Mouse (Mus musculus) midbrain, embryonic 10.5 days (tissue): Measurements from ENCODE around the gene Wt1. TPM values are rescaled to one million over a fixed set of nuclear protein-coding genes. Genes with fewer than 3 reads are reported as not detected.

Experiments used
- DNase-seq: peaks from one replicate; pipeline ENCODE4 v3.0.0-alpha.2; 2017; ENCODE audit warnings: low spot score
- H3K27ac ChIP-seq: fragments of 300-500 bp; sonication (generic); replicated peaks from 2 replicates; pipeline ENCODE4 v1.5.1; 2016; ENCODE audit warnings: mild to moderate bottlenecking
- H3K27me3 ChIP-seq: fragments of 300-500 bp; sonication (generic); 2 replicates; pipeline ENCODE4 v1.6.1; 2016; ENCODE audit warnings: low read depth, mild to moderate bottlenecking; ENCODE audit not compliant: poor library complexity, severe bottlenecking
- H3K36me3 ChIP-seq: fragments of 300-500 bp; sonication (generic); 2 replicates; pipeline ENCODE4 v1.6.1; 2016; ENCODE audit warnings: mild to moderate bottlenecking, moderate library complexity
- H3K4me1 ChIP-seq: fragments of 300-500 bp; sonication (generic); 2 replicates; pipeline ENCODE4 v1.6.1; 2016
- H3K4me3 ChIP-seq: fragments of 300-500 bp; sonication (generic); 2 replicates; pipeline ENCODE4 v1.5.1; 2016; ENCODE audit warnings: mild to moderate bottlenecking, moderate library complexity
- H3K9me3 ChIP-seq: fragments of 300-500 bp; sonication (generic); replicated peaks from 2 replicates; pipeline ENCODE4 v1.6.1; 2016; ENCODE audit warnings: mild to moderate bottlenecking
- WGBS: fragments of 180-500 bp; shearing (Covaris S2); methylation state at CpG from one replicate; pipeline ENCODE4 v1.1.7; 2016; 5-methylcytosine and 5-hydroxymethylcytosine counted together
- polyA plus RNA-seq: library from polyadenylated mRNA; unstranded; fragments of >200 nt; fragmentation: Nextera tagmentation; extraction: Ambion mirVana; gene quantifications from 2 replicates; pipeline ENCODE4 v1.2.1, GENCODE M21; 2016

The Wt1 gene
- polyA plus RNA-seq, 1 experiment from 2014 or later = not detected

DNA sequence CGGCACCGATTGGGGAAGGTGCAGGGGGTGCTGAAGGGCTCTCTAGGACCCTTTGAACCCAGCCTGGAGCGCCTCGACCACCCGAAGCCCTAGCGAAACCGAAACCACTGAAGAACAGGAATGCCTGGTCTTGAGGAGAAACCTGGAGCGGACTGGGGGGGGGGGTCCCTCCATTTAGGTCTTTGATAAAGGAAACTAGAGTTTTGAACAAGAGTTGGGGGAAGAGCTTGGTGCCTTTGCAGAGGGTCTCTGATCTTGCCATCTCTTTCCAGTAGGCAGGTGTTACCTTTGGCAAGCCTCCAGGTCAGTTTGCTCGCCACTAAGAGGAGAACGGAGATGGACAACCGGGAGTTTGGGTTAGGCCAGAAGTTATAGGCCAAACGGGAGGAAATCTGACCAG lies 2.2 kb downstream of the Wt1 start:
- H3K27ac ChIP-seq = no peak overlapping the region
- H3K9me3 ChIP-seq = no peaks in the 10 kb centered on the region
- DNase-seq = peak; percentile 50
- no peak overlapping the region for H3K4me3 ChIP-seq
- WGBS = 5% methylated on average over 12 of the region's 12 CpGs
- H3K36me3 ChIP-seq = no peaks in the 10 kb centered on the region
- H3K27me3 ChIP-seq = peaks cover 100% of the 10 kb centered on the region
- peaks cover 30% of the 10 kb centered on the region for H3K4me1 ChIP-seq

GRCm38 (mm10) chr2:105130351-105131060 lies 4.2 kb downstream of the Wt1 start:
- Histone ChIP-seq H3K4me3 (no peak overlapping the region), H3K36me3 (no peaks in the 10 kb centered on the region), H3K4me1 (peaks cover 30% of the 10 kb centered on the region), H3K27me3 (peaks cover 100% of the 10 kb centered on the region), H3K9me3 (no peaks in the 10 kb centered on the region), H3K27ac (no peak overlapping the region)
- peak; percentile 59 for DNase-seq
- WGBS = under 1% methylated on average over 32 of the region's 32 CpGs

DNA sequence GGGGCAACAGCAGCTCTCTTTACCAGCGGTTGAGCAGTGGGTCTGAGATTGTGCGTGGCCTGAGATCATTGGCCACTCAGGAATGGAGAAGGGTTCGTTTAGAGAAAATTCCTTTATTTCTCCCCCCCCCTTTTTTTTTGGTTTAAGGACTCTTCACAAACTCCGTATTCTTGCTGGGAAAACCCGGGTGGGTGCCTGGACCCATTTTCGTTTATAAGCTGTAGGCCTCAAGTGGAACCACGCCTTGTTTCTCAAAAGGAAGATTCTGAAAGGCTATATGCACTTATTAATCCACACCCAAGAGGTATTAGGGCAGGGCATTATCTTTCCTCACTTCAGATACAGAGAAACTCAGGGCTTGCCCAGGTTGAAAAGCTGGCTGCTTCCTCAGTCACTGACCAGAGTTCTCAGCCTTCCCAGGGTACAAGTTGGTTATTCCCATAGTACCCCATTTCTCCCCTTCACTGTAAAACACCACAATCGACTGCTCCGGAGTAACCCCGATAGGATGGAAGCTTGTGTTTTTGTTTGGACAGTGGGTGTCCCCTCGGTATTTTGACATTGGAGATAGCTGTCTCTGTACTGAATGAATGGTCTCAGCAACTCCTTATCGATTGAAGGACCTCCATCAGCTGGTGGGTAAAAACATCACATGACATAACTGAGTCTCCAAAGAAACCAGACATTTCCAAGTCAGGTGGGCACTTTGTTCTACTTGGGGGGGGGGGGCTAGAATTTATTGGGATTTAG lies 4.9 kb downstream of the Wt1 start:
- peaks cover 100% of the 10 kb centered on the region for H3K27me3 ChIP-seq
- DNase-seq = peak; percentile 37

DNA sequence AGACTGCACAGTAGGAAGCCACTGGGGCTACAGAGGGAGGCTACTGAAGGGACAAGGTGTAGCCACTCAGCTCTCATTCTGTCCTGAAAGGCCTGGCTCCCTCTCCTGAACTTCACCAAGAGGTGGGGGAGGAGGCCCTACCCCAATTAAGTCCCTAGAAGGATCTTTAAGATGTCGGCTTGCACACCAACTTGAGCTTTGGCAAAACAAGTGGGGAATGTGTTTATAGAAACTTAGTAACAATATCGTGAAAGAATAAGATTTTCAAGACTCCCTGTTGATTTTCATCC lies 5.4 kb downstream of the Wt1 start:
- Histone ChIP-seq H3K9me3 (no peaks in the 10 kb centered on the region), H3K4me1 (peaks cover 22% of the 10 kb centered on the region), H3K36me3 (no peaks in the 10 kb centered on the region), H3K4me3 (no peak overlapping the region), H3K27me3 (peaks cover 100% of the 10 kb centered on the region), H3K27ac (no peak overlapping the region)
- 3% methylated on average over 2 of the region's 2 CpGs for WGBS
- no peak for DNase-seq

More for the DNA sequence above, 4.9 kb downstream of the Wt1 start:
- Histone ChIP-seq H3K4me3 (no peak overlapping the region), H3K27ac (no peak overlapping the region), H3K4me1 (peaks cover 27% of the 10 kb centered on the region), H3K9me3 (no peaks in the 10 kb centered on the region), H3K36me3 (no peaks in the 10 kb centered on the region)
- 4% methylated on average over 12 of the region's 12 CpGs for WGBS

DNA sequence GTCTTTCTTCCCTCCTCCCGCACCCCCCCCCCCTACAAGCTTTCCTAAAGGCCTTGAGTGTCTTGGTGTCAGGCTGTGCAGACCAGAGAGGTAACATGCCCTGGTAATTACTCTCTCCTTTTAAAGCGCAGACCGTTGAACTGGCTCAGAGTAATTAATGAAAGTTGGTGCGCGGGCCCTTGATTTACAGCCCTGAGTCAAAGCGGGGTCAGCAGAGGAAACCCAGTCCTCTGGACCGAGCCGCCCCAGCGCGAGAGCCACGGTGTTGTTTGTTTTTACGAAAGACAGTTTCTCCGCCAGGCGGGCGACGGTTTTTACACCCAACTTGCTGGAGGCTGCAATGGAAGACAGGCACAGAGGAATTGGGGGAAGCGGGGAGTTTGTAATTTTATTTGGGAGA lies 6.0 kb downstream of the Wt1 start:
- no peak overlapping the region for H3K4me3 ChIP-seq
- H3K4me1 ChIP-seq = peaks cover 16% of the 10 kb centered on the region
- no peaks in the 10 kb centered on the region for H3K36me3 ChIP-seq
- no peaks in the 10 kb centered on the region for H3K9me3 ChIP-seq
- peaks cover 100% of the 10 kb centered on the region for H3K27me3 ChIP-seq
- no peak overlapping the region for H3K27ac ChIP-seq
- DNase-seq = peak; percentile 49
- under 1% methylated on average over 17 of the region's 17 CpGs for WGBS

DNA sequence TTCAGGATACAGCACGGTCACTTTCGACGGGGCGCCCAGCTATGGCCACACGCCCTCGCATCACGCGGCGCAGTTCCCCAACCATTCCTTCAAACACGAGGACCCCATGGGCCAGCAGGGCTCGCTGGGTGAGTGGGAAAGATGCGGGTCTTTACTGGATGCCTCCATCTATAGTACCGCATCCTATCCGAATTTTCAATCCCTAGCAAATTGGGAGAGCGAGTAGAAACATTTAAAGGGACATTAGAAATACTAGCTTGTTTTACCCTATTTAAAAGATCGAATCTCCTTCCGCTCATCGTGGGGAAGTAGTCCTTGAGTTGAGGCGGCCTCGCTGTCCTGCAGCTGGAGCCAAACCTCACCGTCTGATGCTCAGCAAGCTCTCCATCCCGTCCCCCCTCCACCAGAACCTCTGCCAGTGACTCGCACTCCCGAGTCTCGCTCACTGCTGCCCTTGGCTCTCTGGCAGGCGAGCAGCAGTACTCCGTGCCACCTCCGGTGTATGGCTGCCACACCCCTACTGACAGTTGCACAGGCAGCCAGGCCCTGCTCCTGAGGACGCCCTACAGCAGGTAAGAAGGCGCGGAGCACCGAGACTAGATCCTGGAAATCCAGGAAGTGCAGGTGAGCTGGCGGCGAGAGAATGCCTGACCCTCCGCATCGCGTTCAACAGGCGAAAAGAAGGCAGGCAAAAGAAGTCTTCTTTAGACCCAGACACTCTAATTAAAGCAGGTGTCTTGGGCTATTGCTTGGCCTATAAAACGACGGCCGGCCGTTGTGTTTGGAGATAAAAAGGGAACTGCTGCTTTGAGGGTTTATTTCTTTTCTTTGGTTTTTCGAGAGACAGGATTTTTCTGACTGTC lies 6.8 kb downstream of the Wt1 start:
- peaks cover 8% of the 10 kb centered on the region for H3K4me1 ChIP-seq
- H3K27me3 ChIP-seq = peaks cover 100% of the 10 kb centered on the region
- no peaks in the 10 kb centered on the region for H3K36me3 ChIP-seq
- no peaks in the 10 kb centered on the region for H3K9me3 ChIP-seq
- peak; percentile 53 for DNase-seq
- under 1% methylated on average over 43 of the region's 43 CpGs for WGBS
- H3K4me3 ChIP-seq = no peak overlapping the region
- no peak overlapping the region for H3K27ac ChIP-seq

DNA sequence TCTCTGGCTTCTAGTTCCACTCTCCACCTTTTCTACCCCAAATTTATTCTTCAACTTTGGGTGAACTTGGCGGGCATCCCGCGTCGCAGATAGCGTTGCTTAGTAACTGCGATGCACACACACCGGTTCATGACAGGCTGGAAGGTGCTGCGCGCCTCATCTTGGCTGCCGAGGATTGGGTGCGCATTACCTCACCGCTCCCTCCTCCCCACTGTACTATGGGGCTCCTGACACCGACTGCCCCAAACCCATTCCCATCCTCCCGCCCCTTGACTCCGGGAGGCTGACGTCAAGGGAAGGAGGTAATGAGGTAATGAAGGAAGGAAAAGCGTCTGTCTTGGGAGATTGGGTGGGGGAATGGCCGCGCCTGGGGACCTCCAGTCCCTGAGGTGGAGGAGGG lies 8.0 kb downstream of the Wt1 start:
- Histone ChIP-seq H3K27me3 (peaks cover 100% of the 10 kb centered on the region), H3K4me1 (peaks cover 7% of the 10 kb centered on the region), H3K36me3 (no peaks in the 10 kb centered on the region), H3K9me3 (no peaks in the 10 kb centered on the region), H3K4me3 (no peak overlapping the region), H3K27ac (no peak overlapping the region)
- DNase-seq = peak; percentile 31
- 1% methylated on average over 19 of the region's 19 CpGs for WGBS

DNA sequence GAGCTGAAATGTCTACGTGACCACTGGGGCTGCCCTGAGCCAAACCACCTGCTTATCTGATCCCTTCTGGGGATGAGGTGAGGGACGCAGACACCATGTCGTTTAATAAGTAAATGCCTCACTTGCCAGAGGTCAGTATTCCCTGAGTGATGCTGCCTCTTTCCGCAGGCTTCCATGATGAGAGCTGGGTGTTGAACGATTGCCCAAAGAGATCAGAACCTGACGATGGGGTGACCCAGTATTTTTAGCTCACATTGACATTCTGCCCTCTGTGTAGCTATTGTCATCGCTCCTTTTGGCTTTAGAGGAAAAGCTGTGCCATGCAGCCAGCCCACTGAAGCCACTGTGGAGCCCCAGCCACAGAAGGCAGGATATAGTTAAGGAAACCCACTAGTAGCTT lies 13.1 kb downstream of the Wt1 start:
- H3K36me3 ChIP-seq = no peaks in the 10 kb centered on the region
- H3K27ac ChIP-seq = no peak overlapping the region
- peaks cover 77% of the 10 kb centered on the region for H3K27me3 ChIP-seq
- H3K9me3 ChIP-seq = no peaks in the 10 kb centered on the region
- DNase-seq = no peak
- no peak overlapping the region for H3K4me3 ChIP-seq
- WGBS = 84% methylated on average over 7 of the region's 7 CpGs
- H3K4me1 ChIP-seq = no peaks in the 10 kb centered on the region

DNA sequence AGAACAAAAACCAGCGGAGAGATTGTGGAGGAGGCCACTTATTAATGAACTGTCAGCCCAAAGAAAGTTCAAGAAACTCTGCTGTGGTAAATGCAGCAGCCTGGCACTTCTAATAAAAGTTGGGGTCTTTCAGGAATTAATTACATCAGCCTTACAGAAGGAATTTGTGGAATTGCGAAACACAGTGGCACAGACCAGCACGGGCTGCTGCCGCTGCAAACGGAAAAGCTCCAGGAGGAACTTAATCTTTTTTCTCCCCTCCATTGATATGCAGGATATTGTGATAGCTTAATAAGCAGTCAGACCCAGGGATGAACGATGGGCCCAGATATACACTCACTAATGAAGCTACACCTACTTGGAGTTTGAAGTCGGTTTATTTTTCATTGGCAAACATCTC lies 15.0 kb downstream of the Wt1 start:
- Histone ChIP-seq H3K27ac (no peak overlapping the region), H3K9me3 (no peaks in the 10 kb centered on the region), H3K4me3 (no peak overlapping the region), H3K27me3 (peaks cover 58% of the 10 kb centered on the region), H3K36me3 (no peaks in the 10 kb centered on the region), H3K4me1 (no peaks in the 10 kb centered on the region)
- 59% methylated on average over 7 of the region's 7 CpGs for whole genome bisulfite sequencing
- no peak for DNase-seq

- 92% methylated on average over 14 of the region's 14 CpGs for WGBS
- no peak for DNase-seq
- H3K9me3 ChIP-seq = no peaks in the 10 kb centered on the region
These were observed 17.4 kb downstream of the Wt1 start for GRCm38 (mm10) chr2:105143731-105144130.

DNA sequence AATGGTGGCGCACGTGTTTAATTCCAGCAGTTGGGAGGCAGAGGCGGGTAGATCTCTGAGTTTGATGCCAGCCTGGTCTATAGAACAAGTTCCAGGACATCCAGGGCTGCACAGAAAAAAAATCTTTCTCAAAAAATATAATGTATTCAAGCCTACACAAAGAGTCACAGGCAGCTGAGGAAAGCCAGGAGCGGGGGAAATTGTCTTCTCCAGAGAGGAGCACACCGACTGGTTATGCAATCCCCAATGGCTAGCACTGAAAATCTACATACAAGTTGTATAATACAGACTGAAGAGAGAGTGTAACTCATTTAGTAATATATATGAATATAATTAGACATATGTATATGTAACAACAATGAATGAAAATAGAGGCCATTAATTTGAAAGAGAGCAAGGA lies 25.2 kb downstream of the Wt1 start:
- Histone ChIP-seq H3K27ac (no peak overlapping the region), H3K4me3 (no peak overlapping the region), H3K9me3 (no peaks in the 10 kb centered on the region), H3K27me3 (no peaks in the 10 kb centered on the region), H3K36me3 (no peaks in the 10 kb centered on the region), H3K4me1 (peaks cover 6% of the 10 kb centered on the region)
- 93% methylated on average over 5 of the region's 5 CpGs for WGBS
- no peak for DNase-seq

More at GRCm38 (mm10) chr2:105143731-105144130, 17.4 kb downstream of the Wt1 start:
- Histone ChIP-seq H3K36me3 (no peaks in the 10 kb centered on the region), H3K4me3 (no peak overlapping the region), H3K27ac (no peak overlapping the region), H3K27me3 (peaks cover 34% of the 10 kb centered on the region), H3K4me1 (no peaks in the 10 kb centered on the region)

DNA sequence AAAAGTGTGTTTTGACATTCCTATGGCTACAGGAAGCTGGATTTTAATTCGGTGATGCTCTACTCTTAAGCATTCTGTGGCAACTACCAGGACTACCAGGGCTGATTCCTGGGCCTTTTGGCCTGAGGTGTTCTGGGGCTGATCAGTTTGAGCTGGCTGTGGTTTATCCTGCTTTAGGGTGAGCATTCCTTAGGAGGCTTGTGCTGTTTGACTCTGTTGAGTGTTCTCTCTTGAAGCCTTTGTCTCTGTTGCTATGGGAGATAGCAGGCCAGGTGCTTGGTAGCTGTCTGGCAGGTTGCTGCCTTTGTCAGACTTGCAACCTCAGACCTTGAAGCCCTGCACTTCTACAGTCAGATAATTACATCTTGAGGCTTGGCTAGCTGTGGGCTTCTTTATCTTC lies 26.7 kb downstream of the Wt1 start:
- H3K9me3 ChIP-seq = no peaks in the 10 kb centered on the region
- H3K27me3 ChIP-seq = no peaks in the 10 kb centered on the region
- no peak overlapping the region for H3K4me3 ChIP-seq
- H3K36me3 ChIP-seq = no peaks in the 10 kb centered on the region
- H3K4me1 ChIP-seq = peaks cover 6% of the 10 kb centered on the region
- no peak overlapping the region for H3K27ac ChIP-seq
- no peak for DNase-seq
- WGBS = 70% methylated on average over 1 of the region's 1 CpGs

DNA sequence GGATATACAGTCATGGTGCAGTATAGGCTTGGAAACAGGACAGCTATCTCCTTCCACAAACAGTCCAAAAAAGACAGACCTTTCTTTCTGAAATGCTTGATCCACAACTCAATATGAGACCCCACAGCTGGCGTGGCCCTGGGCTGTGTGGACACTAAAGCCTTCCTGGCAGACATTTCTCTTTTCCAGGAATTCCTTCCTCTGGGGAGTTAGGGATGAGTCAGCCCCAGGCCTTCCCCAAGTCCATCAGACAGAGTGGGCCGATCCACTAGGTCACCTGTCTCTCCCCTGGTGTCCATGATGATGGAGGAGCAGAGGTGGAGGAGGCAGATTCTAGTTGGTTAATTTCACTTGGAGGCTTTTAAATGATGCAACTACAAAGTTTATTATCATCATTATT lies 34.6 kb downstream of the Wt1 start:
- no peak for DNase-seq

More for the DNA sequence above, 34.6 kb downstream of the Wt1 start:
- no peaks in the 10 kb centered on the region for H3K4me1 ChIP-seq
- H3K27me3 ChIP-seq = no peaks in the 10 kb centered on the region
- WGBS = 87% methylated on average over 2 of the region's 2 CpGs
- H3K36me3 ChIP-seq = no peaks in the 10 kb centered on the region
- H3K4me3 ChIP-seq = no peak overlapping the region
- H3K27ac ChIP-seq = no peak overlapping the region
- no peaks in the 10 kb centered on the region for H3K9me3 ChIP-seq
